In genomic region chr3:159020447-159020846, GRCm38 (mm10) we compare ENCODE assay signal across 16 mouse cellular contexts.
"Had no signal": no experiment of that assay in that cellular context is flagged by ENCODE, and none has a peak within 500 bp of the region (broad histone marks: within the 10 kb centered on the region; RNA-seq: fewer than 3 reads in every experiment).

No protein-coding gene starts in this region.

- H3K27ac ChIP-seq: left cerebral cortex, adult 2 months; liver, embryonic 13.5 days; stomach, embryonic 15.5 days had no signal

- H3K27me3 ChIP-seq: liver, embryonic 13.5 days; stomach, embryonic 15.5 days had no signal

- H3K9me3 ChIP-seq: liver, embryonic 13.5 days; stomach, embryonic 15.5 days had no signal

- DNase-seq: kidney, adult 18-20 months; kidney, adult 9 months; kidney, postnatal 14 days; kidney, postnatal 4 days; liver, embryonic 13.5 days; lung, adult 2 months; lung, postnatal 14 days; lung, postnatal 4 days; midbrain, embryonic 14.5 days; right cerebral cortex, postnatal 25 days; spleen, adult 18-20 months; thymus, adult 2 months; thymus, postnatal 14 days; thymus, postnatal 4 days had no signal

- H3K4me3 ChIP-seq: left cerebral cortex, adult 2 months; liver, embryonic 13.5 days; stomach, embryonic 15.5 days had no signal

- H3K4me1 ChIP-seq: liver, embryonic 13.5 days; stomach, embryonic 15.5 days had no signal

- H3K36me3 ChIP-seq: liver, embryonic 13.5 days; stomach, embryonic 15.5 days had no signal
